Mouse (Mus musculus): Measurements from ENCODE around the gene Xntrpc.

Gene Xntrpc

DNA sequence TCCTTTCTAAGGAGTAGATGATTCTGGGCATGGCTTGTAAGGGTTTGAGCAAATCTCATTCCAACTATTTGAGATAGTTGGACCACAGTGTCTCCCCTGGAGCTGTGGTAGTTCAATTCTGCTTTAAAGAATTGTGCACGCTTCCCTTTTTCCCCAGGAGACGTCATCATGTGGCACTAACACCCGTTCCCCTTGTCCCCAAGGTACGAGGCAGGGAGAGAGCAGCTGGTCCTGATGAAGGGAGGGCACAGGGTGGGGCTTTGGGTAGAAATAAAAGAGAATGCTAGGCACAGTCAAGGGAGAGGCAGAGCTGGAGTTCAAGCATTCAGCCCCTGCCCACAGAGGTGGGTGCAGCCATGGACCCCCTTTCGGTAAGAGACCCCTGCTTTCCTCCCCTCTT, 17.3 kb downstream of the Xntrpc start, which contains the start of gene Trpc2:
Gene Trpc2, plus strand, starts transcription at position 301 of the 400 bp plus-strand sequence.
- DNase-seq = no peak

DNA sequence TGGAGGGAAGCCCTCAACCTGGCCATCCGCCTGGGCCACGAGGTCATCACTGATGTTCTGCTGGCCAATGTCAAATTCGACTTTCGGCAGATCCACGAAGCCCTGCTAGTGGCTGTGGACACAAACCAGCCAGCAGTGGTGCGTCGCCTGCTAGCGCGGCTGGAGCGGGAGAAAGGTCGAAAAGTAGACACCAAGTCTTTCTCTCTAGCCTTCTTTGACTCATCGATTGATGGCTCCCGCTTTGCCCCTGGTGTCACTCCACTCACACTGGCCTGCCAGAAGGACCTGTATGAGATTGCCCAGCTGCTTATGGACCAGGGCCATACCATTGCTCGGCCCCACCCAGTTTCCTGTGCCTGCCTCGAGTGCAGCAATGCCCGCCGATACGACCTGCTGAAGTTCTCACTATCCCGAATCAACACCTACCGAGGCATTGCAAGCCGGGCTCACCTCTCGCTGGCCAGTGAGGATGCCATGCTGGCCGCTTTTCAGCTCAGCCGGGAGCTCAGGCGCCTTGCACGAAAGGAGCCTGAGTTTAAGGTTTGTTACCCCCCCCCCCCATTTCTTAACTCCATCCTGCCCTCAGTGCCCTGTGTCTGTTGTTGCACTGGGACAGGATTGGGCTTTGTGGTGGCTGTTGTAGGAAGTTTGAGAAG, 18.7 kb downstream of the Xntrpc start:
- no peak for DNase-seq

DNA sequence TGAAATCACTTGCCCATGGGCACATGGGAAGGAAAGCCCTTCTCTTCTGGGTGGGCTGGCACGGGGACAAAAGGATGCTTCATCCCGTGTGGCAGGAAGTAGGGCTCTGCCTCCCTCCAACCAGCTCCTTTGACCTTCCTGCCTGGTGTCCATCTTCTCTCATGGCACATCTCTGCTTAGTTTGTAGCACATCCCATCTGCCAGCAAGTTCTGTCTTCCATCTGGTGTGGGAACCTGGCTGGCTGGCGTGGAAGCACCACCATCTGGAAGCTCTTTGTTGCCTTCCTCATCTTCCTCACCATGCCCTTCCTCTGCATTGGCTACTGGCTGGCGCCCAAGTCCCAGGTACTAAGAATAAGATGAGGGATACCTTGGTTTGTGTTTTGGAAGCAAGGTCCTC, 21.8 kb downstream of the Xntrpc start:
- DNase-seq = no peak

DNA sequence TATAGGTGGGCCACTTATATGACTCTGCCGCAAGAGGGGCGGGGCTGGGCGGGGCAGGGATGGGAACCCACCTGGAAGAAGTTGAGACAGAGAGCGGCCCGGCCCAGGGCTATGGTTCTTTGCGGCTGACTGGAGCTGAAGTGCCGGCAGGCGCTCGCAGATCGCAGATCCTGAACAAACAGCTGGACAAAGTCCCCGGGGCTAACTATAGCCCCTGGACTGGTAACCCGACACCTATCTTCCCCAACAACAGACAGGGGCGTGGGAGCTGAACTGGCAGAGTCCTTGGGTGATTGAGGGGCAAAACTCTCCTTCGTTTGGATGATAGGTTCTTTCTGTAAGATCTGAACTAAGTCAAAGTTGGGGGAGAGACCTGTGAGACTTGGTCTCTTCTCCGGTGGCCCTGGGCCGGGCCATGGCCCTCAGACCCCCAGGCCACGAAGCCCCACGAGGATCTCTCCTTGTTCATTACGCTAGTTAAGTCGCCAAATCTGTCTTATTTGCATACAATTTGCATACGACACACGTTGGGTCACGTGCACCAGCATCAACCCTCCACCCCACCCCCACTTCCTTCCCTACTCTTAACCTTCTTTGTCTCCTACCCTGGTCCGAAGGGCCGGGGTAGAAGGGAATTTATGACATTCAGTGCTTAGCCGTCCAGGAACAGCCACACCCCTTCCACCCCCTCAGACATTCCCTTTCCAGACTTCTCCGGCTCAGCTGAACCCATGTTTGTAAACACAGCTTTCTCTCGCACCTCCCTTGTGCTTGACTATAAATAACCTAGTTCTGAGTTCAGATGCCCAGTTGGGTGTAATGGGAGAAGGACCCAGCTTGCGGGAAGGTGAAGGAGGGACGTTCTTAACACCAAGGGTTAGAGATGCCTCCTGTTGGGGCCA, 34.5 kb downstream of the Xntrpc start:
- no peak for DNase-seq

DNA sequence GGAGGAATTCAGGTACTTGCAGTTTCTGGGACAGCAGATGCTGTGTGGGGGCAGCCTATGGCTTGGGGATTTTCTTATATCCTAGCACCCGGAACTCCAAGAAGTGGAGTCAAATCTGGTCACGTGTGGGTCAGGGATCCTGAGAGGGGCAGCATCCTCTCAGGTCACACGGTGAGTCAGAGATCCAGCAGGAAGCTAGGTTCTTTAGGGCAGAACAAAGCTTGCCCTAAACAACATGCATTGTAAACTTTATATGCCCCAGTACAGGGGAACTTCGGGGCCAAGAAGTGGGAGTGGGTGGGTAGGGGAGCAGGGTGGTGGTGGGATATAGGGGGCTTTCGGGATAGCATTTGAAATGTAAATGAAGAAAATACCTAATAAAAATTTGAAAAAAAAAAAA, 35.4 kb downstream of the Xntrpc start:
- DNase-seq = no peak

DNA sequence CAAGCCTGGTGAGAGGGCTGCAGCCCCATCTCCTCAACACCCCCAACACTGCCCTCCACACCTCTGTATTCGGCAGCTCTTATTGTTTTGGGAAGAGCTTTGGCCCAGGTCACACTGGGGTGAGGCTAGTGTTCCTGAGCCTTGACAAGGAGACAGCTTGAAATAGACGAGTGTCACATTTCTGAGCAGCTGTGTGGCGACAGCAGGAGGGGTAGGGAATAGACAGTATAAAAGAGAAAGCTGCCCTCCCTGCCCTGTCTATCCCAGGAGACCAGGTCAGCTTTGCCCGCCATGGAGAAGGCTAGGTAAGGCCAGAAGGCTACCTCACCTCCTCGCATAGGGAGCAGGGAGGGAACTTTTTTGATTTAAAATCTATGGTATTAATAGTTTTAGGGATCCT, 36.0 kb downstream of the Xntrpc start, which contains the start of gene Art1:
Gene Art1, plus strand, starts transcription at position 257 of the 400 bp plus-strand sequence.
- DNase-seq = no peak

DNA sequence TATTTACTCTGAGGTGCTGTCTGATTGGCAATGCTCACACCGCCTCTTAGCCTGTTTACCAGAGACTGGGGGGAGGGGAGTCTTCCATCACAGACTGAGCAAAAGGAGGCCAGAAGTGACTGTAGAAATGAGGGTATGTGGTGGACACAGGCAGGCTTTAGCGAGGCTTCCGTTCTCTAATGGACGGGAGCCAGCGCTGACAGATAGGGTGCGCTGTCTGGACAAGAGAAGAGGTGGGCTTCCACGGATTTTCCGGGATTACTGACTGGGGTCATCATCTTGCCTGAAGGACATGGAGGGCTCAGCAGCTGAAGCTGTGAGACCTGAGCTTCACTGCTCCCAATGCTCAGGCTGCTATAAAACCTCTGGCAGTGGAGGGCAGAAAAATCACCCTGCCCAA, 36.7 kb downstream of the Xntrpc start:
- DNase-seq = no peak

DNA sequence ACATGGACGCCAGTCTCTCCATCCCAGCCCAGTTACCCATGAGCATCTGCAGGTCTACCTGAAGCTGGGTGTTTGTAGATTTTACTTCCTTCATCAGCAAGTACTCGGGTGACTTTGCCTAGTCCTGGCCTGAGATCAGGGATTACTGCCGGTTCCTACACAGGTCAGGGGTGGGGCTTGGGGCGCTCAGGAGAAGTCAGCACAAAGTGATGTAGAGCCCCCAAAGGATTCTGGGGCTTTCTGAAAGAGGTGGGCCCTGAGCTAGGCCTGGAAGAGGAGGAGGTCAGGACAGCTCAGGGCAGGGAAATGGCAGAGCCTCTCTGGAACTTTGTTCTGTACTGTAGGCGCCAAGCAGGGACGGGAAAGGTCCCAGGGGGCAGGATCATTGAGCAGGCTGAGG, 37.2 kb downstream of the Xntrpc start:
- DNase-seq = no peak

DNA sequence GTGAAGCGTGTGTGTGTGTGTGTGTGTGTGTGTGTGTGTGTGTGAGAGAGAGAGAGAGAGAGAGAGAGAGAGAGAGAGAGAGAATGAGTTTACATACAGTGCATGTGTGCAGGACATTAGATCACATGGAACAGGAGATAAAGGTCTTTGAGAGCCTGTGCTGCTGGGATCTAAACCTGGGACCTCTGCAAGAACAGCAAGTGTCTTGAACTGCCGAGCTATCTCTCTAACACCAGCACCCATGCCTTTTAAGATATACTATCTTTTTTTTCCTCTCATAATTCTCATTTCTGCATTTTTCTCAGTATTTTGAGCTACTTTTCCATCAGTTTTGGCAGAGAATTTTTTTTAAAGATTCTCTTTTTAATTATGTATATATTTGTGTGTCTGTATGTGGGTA, 38.0 kb downstream of the Xntrpc start:
- no peak for DNase-seq

DNA sequence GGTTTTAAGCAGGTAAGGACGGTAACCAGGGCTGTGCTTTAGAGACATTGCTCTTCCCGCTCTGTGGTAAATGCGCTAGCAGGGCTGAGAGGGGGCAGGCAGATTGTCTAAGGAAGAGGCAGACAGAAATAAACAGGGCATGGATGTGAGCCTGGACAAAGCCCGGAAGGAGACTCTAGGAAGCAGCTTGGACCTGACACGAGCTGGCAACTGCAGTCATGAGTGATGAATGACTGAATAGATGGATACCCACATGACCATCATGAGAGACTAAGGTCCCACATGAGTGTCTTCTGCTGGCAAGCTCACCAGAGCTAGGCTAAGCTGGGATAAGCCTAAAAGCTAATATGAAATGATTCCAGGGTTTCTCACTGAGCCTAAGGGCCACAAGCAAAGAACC, 38.6 kb downstream of the Xntrpc start:
- no peak for DNase-seq

DNA sequence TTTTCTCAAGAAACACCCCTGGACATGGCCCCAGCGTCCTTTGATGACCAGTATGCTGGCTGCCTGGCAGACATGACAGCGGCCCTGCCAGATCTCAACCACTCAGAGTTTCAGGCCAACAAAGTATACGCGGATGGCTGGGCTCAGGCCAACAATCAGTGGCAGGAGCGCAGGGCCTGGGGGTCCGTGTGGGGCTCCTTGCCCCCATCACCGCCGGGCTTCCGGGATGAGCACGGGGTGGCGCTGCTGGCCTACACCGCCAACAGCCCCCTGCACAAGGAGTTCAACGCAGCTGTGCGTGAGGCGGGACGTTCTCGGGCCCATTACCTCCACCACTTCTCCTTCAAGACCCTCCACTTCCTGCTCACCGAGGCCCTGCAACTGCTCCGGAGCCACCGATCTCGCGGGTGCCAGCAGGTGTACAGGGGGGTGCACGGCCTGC, 41.2 kb downstream of the Xntrpc start:
- no peak for DNase-seq

DNA sequence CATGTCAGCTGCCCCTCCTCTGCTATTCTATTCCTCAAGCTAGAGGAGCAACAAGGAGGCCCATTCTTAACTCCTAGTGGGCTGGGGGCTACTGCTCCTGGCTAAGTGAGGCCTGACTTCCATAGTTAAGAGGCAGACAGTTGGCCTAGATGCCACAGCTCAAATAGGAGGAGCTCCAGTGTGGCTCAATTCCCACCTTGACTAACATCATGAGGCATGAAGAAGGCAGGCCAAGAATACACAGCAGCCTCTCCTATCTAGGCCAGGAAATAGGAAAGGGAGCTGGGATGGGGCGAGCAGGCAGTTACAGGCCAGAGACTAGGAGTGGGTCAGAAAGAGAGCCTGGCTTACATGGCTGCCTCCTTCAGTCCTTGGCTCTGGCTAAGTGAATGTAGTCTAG, 42.7 kb downstream of the Xntrpc start:
- no peak for DNase-seq

DNA sequence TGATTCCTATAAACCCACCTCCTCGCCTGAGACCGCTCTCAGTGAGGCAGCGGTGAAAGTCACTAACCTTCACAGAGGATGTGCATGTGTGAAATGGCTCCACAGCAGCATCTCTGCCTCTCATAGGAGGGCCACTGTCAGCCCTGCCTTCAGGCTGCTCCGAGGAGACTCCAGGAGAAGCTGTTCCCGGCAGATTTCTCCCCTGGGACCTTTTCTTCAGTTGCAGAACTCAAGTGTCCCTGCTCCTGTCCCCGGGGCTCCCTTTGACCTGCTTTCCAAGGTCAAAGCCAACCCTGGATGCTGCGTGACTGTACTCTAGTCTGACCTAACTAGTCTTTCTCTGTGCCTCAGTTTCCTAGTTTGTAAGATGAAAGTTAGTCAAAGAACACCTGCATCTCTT, 43.7 kb downstream of the Xntrpc start, which contains the start of gene Art5:
Gene Art5, minus strand, starts transcription at position 319 of the 400 bp plus-strand sequence.
- no peak for DNase-seq

DNA sequence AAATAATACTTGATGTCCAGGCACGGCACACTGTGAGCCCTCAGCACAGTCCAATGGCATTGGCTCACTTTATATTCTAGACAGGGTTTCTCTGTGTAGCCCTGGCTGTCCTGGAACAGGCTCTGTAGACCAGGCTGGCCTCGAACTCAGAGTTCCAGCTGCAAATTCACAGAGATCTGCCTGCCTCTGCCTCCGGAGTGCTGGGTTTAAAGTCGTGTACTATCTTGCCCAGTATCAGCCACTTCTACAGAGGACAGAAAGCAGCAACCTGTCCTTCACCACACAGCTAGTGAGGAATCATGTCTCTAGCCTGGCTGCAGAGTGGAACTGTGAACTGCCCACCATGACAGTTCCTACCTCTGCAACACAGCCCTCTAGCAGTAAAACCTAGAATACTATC, 44.2 kb downstream of the Xntrpc start:
- no peak for DNase-seq

DNA sequence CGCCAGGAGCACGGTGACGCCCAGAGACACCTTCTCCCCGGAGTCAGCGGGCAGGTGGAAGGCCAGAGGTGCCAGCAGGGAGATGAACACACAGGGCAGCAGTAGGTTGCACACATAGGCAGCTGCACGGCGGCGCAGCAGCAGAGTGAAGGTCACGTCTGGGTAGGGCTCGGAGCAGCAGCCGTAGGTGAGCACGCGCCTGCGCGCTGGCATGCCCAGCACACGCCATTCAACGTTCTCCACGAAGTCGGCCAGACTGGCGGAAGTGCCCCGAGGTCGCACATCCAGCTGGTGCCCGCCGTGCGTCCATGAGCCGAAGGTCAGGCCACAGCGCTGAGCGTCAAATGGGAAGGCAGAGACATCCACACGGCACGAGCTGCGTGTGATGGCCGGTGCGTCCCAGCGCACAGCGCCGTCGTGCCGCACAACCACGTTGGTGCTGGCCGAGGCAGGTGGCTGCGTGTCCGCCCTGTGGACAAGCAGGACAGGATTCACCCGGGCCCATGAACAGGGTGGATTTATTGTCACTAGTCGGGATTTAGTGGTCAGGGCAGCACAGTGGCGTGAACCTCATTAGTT, 47.7 kb downstream of the Xntrpc start:
- no peak for DNase-seq

DNA sequence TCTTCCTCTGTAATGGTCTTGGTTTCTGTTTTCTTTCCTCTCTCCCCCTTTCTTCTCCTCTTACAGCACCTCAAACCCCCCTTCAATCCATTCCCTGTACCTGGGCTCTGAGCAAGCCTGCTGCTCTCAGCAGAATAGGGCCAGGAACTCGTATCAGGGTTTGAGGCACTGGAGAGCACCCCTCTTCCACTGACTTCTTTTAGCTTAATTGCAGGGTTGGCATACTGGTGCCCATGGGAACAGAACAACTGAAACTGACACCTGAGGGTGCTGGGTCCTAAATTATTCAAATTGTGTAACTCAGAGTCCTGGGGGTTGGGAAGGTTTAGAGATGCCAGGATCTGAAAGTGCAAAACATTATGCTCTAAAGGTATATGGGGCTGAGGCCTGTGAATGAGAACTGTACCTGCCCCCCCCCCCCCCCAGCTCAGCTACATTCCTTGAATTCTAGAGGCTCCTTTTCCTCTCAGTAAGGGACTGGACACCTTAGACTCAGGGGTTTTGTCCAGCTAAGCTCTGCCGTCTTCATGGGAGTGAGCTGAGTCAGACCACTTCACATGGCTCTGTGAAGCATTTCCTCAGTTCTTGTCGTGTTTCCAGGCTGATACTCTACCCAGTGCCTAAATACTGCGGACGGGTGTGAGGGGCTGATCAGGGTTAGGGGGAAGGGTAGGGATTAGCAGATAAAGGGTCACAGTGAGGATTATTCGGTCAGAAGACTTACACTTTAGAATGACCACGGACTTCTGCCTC, 51.2 kb downstream of the Xntrpc start, which contains the start of gene Chrna10:
Gene Chrna10, minus strand, starts transcription at position 250 of the 753 bp plus-strand sequence.
- no peak for DNase-seq

DNA sequence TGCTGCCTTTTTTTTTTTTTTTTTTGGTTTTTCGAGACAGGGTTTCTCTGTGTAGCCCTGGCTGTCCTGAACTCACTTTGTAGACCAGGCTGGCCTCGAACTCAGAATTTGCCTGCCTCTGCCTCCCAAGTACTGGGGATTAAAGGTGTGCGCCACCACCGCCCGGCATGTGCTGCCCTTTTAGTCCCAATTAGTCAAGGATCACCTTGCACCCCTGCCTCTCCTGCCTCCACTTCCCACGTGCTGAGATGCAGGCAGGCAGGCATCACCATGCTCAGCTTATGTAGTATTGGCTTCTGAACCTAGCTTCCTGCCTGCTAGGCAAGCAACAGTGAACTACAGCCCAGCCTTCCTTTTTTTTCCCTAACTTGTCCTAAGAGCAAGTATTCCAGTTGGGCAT, 51.9 kb downstream of the Xntrpc start:
- DNase-seq = no peak

DNA sequence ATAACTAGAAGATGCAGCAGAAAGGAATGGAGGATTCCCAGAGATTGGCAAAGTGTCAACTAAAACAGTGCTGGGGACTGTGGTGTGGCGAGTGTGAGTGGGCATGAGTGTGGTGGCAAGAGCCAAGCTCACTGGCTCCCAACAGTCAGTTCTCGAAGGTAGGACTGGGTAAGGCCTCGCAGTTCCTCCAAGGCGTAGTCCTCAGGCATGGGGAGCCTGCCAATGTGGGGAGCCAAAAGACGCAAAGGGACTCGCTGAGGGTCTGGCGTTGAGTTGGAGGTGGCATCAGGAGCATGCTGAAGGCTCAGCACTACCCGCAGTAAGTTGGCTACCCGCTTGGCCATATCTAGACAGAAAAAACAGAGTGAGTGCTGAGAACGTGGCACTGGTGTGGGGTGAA, 54.8 kb downstream of the Xntrpc start:
- no peak for DNase-seq

DNA sequence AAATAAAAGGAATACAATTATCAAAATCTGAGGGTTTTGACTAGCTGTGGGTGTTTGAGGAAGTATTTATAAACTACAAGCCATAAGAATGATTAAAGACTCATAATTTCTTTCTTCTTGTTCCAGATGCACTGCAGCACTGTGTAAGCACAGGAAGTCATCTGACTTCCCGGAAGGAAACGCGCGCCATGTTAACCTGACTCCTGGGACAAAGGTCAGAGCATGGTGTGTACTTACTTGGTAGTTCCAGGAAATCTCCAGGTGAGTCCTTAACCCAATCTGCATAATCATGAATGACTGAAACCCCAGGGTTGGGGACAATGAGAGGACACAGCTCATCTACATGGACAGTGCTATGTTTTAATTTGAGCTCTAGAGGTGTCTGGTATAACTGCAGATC, 66.9 kb downstream of the Xntrpc start:
- no peak for DNase-seq

DNA sequence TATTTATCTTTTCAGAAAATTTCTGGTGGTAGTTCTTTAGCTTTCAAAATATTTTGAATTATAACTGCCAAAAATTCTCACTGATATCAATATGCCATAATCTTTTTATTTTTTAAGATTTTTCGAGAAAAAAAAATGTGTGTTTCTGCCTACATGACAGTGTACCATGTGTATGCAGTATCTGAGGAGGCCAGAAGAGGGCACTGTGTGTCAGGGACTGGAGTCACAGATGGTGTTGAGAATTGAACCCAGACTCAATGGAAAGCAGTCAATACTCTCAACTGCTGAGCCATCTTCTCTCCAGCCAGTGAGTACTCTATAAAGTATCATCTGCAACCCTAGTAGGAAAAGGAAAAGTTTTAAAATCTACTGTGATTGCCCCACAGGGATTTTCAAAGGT, 72.0 kb downstream of the Xntrpc start:
- peak; percentile 37 for DNase-seq

DNA sequence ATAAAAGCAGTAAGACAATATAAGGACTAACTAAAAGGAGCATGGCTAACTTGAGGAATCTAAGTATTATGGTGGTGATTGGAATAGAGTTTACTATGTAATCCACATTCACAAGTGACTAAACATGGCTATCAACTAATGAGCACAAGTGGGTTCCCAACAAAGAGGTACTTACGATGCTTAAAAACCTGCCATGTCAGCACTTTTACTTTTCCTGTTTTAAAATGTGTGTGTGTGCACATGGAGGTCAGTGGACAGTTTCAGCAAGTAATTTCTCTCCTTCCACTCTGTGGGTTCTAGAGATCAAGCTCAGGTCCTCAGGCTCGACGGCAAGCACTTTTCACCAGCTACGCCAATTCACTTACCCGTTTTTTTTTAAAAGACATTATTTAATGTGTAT, 72.4 kb downstream of the Xntrpc start:
- DNase-seq = no peak
